9 mouse cellular contexts compared by ENCODE assay signal in the genomic region with DNA sequence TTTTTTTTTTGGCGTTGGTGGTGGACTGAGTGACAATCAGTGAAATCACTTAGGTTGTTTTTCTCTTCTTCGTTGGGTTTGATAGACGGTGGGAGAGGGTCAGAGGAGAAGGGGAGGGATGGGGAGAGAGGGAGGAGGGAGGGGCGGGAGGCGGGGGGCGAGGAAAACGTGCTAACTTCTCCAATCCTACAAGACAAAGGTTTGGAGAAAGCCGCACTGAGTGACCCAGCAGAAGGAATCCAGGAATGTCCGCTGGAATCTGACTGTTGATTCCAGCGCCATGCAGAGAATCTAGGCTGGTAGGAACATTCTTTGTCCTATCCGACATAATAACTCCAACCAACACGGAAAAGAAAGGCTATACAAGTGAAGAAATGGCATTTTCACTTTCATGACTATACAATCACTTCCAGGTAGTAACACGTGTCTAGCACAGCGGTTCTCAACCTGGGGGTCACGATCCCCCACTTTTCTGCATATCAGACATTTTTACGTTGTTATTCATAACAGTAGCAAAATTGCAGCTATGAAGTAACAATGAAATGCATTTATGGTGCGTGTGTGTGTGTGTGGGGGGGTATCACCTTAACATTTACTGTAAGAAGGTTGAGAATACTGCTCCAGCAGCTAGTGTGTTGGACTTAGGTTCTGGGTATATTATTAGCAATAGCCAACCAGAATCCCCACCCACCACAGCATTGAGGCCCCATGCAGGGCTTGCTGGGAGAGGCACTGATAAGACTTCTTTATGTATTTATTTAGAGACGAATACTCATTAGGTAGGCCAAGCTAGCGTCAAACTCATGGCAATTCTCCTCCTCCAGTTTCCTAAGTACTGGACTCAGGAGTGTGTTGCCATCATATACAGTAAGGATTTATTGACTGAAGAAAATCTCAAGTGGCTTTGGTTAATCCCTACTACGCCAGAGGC.
DNase-seq lines count a peak whose midpoint lies in the region; ATAC-seq and TF ChIP-seq lines count a peak whose summit lies in the region.
"Had no signal": no experiment of that assay in that cellular context is flagged by ENCODE, and none has a peak within 500 bp of the region (broad histone marks: within the 10 kb centered on the region; RNA-seq: fewer than 3 reads in every experiment).

No protein-coding gene starts in this region.

- H3K27me3 ChIP-seq in kidney, adult 2 months (replicated peaks; ENCODE audit: control insufficient read depth, insufficient read depth, low read length) = no peaks in the 10 kb centered on the region
- no peaks in the 10 kb centered on the region for H3K27me3 ChIP-seq in intestine, embryonic 15.5 days (replicated peaks)
- H3K27me3 ChIP-seq: Patski had no signal

- intact Hi-C loops in left cerebral cortex, postnatal 36 days (cut with DNase I) = loop anchor here (2.0 kb wide), 1 partner anchor 203 kb away; no protein-coding TSS in a partner anchor

- H3K9me3 ChIP-seq in intestine, embryonic 15.5 days = no peaks in the 10 kb centered on the region

- WGBS in kidney, adult 2 months = 22% methylated on average over 20 of the region's 20 CpGs
- WGBS in intestine, embryonic 15.5 days = 22% methylated on average over 16 of the region's 20 CpGs

- TF ChIP-seq CTCF in kidney, adult 2 months (conservative IDR thresholded peaks at IDR 0.05; ENCODE audit: insufficient read depth, insufficient read length, low read depth, low read length) = no peak

- H3K36me3 ChIP-seq in kidney, adult 2 months (ENCODE audit: control insufficient read depth, insufficient read depth, low read length) = no peaks in the 10 kb centered on the region
- no peaks in the 10 kb centered on the region for H3K36me3 ChIP-seq in intestine, embryonic 15.5 days

- H3K4me1 ChIP-seq in kidney, adult 2 months (ENCODE audit: control insufficient read depth, insufficient read depth, low read length) = 0 out of 2 replicates have a peak, but pooled peaks cover 7% of the 10 kb centered on the region
- H3K4me1 ChIP-seq in intestine, embryonic 15.5 days (replicated peaks) = peaks cover 18% of the 10 kb centered on the region; the same call in 1 of the 2 replicates

- no peak for DNase-seq in kidney, adult 2 months
- no peak for DNase-seq in kidney, adult 18-20 months
- DNase-seq in embryo, embryonic 11 days = peak; percentile 67
- peak; percentile 42 for DNase-seq in naive thymus-derived CD4-positive, alpha-beta T cell, adult 2 months (ENCODE audit: low read depth)
- no peak for DNase-seq in layer of hippocampus, postnatal 10 days (ENCODE audit: low spot score in 2 of 2)
- no peak for DNase-seq in left cerebral cortex, postnatal 36 days (ENCODE audit: low spot score in 2 of 2)
- DNase-seq in right cerebral cortex, postnatal 36 days (ENCODE audit: low spot score in 2 of 2) = no peak

- ATAC-seq in intestine, embryonic 15.5 days = peak; percentile 71

- H3K27ac ChIP-seq in kidney, adult 2 months (ENCODE audit: insufficient read depth, low read depth, low read length) = no peak overlapping the region
- peak overlapping the region; percentile 82 for H3K27ac ChIP-seq in intestine, embryonic 15.5 days

- peak overlapping the region; percentile 37 for H3K9ac ChIP-seq in intestine, embryonic 15.5 days

- peak overlapping the region; percentile 43 for H3K4me3 ChIP-seq in kidney, adult 2 months (ENCODE audit: insufficient read depth, low read depth, low read length)
- H3K4me3 ChIP-seq in intestine, embryonic 15.5 days (replicated peaks) = peak overlapping the region; percentile 35

- peak overlapping the region; percentile 75 for H3K4me2 ChIP-seq in intestine, embryonic 15.5 days (replicated peaks)

- TF ChIP-seq POLR2A in kidney, adult 2 months (IDR thresholded peaks at IDR 0.05; ENCODE audit: low read depth, low read length) = no peak

Comparison
In these comparisons a context has a peak if more than half of its experiments do, and no peak if none do; other contexts are left out.
1. DNase-seq: peak in embryo, embryonic 11 days (single experiment) and naive thymus-derived CD4-positive, alpha-beta T cell, adult 2 months (single experiment); none in kidney, adult 2 months (single experiment), kidney, adult 18-20 months (single experiment), layer of hippocampus, postnatal 10 days (0 of 2), left cerebral cortex, postnatal 36 days (0 of 2) and right cerebral cortex, postnatal 36 days (0 of 2).